ENCODE assay signal across 16 mouse cellular contexts in genomic region chr12:57456911-57457310, GRCm38 (mm10).
"Had no signal": no experiment of that assay in that cellular context is flagged by ENCODE, and none has a peak within 500 bp of the region (broad histone marks: within the 10 kb centered on the region; RNA-seq: fewer than 3 reads in every experiment).

No protein-coding gene starts in this region.

- H3K27me3 ChIP-seq: neural tube, embryonic 13.5 days; neural tube, embryonic 15.5 days; stomach, embryonic 15.5 days had no signal

- H3K4me2 ChIP-seq: neural tube, embryonic 13.5 days; neural tube, embryonic 15.5 days; stomach, embryonic 15.5 days had no signal

- H3K27ac ChIP-seq: neural tube, embryonic 13.5 days; neural tube, embryonic 15.5 days; stomach, embryonic 15.5 days; stomach, postnatal 0 days had no signal

- H3K4me3 ChIP-seq: neural tube, embryonic 13.5 days; neural tube, embryonic 15.5 days; stomach, embryonic 15.5 days had no signal

- DNase-seq: retina, postnatal 1 day; right cerebral cortex, adult 18-20 months; right cerebral cortex, postnatal 14 days; right cerebral cortex, postnatal 25 days; right cerebral cortex, postnatal 4 days; spleen, adult 18-20 months; thymus, adult 18-20 months; thymus, adult 2 months; thymus, postnatal 14 days; thymus, postnatal 25 days; thymus, postnatal 36 days; thymus, postnatal 4 days had no signal

- H3K9me3 ChIP-seq: neural tube, embryonic 13.5 days; neural tube, embryonic 15.5 days; stomach, embryonic 15.5 days had no signal

- H3K4me1 ChIP-seq: neural tube, embryonic 13.5 days; neural tube, embryonic 15.5 days; stomach, embryonic 15.5 days had no signal

- H3K9ac ChIP-seq: neural tube, embryonic 13.5 days; neural tube, embryonic 15.5 days; stomach, embryonic 15.5 days had no signal

- H3K36me3 ChIP-seq: neural tube, embryonic 13.5 days; neural tube, embryonic 15.5 days; stomach, embryonic 15.5 days had no signal
